Mouse (Mus musculus): Measurements from ENCODE around the gene Os9.
"Not testable (repeated sequence)": the region's sequence is repeated elsewhere in the genome, so short reads cannot be mapped to it uniquely, and the experiment has no call there.

Gene Os9

DNA sequence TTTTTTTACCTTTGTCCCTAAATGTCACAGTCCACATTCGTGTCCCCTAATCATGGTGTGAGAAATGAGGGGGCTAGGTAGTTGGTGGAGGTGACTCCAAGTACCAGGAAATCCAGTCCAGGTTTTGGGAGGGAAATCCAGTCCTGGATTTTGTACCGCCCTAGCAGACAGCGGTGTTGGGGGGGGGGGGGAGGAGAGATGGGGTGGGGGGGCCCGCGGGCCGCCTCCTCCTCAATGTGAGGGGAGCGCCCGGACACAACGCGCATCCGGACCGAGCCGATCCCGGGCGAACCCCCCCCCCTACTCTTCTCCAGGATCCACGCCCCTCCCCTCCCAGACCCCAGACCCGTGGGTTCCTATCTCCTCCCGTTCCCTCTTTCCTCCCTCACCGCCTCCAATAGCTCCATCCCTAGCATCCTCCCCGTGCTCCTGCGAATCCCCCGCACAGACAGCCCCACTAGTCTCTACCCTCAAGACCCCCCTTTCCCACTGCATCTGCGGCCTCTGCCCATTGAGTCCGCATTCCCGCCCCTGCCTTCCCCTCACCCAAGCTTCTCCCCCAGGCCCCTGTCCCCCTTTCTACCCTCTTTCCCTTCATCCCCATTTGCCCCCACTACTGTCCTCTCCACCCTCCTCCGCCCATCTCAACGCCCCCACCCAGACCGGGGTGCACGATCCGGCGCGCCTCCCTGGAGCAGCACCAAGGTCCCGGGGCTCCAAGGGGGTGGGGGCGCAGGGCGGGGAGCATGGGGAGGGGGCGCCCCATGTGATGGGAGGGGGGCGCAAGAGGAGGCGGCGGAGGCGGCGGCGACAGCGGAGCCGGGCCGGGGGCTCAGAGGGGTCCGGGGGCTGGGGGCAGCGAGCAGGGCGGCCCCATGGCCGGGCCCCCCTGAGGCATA lies 42.0 kb downstream of the Os9 start:
- DNase-seq: no peak

DNA sequence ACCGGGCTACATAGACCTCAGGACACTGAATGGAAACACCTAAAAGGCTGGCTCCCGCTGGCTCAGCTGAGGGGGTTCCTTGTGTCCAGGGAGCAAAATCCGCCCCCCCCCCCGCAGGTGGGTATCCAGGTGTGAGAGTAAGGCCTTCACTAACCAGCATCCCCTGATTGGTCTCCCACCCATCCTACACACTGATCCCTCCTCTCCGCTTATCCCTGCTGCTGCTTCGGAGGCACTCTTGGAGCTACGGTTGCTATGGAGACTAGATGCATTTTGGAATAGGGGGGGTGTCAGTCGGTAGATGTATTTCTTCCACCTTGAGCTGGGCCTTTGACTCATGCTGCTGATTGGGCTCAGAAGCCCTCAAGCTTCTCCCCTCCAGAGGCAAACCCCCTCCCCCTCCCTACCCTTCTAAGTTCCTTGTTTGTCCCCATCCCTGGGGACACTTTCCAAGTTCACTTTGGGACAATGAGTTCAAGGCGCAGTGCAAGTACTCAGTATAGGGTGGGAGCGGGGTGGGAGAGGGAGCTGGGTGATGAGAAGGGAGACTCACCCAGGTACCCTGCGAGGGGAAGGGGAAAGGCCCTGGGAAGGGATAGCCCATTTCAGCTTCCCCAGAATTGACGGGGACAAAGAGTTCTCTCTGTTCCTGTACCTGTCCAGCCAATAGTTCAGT lies 42.8 kb downstream of the Os9 start:
- no peak for DNase-seq

DNA sequence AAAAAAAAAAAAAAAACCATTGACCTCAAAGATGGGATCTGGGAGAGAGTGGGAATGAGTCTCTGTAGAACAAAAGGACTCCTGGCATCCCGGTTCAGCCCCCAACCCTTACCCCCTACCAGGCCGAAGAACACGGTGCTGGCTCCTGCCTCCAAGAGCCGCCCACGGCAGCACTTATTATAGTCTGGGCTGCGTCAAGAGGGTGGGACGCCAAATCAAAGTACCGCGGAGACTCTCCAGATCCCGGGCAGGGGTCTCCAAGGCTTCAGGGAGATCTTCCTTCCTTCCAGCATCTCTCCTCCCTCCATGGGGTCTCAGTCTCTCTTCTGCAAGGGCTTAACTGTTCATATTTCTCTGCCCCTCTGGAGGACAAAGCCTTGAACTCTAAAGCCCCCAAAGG lies 43.4 kb downstream of the Os9 start:
- DNase-seq: no peak

DNA sequence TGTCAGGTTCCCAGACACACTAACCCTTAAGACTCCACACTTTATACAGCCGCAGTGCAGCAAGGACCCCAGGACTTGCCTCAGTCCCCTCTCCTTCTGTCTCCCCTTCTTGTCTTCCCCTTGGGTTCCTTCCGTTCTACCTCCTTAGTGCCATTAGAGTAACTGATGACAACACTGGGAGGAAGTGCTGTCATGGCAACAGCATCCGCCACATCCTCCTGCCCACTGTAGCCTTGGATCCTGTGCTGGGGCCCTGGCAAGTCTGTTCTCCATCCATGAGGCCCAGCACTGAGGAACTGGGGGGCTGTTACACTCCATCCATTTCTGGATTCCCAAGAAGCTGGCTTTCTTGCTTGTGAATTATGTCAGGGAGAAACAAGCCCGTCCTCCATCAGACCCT lies 44.8 kb downstream of the Os9 start:
- no peak for DNase-seq

DNA sequence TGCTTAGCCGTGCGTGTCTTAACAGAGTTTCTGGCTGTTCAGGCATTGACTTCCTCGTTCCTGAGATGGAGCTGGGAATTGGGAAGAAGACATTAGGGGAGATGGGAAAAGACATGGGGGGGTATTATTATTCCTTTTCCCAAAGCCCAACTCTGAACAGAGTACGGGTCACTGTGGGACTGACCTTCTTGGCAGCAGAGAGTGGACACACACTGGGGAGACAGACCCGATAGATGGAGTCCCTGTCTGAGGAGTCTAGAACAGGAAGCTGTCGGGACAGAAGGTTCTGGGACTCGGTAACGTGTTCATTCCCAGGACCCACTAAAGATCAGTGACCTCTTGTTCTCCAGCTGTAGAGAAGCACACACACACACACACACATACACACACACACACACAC lies 45.3 kb downstream of the Os9 start:
- DNase-seq: no peak

DNA sequence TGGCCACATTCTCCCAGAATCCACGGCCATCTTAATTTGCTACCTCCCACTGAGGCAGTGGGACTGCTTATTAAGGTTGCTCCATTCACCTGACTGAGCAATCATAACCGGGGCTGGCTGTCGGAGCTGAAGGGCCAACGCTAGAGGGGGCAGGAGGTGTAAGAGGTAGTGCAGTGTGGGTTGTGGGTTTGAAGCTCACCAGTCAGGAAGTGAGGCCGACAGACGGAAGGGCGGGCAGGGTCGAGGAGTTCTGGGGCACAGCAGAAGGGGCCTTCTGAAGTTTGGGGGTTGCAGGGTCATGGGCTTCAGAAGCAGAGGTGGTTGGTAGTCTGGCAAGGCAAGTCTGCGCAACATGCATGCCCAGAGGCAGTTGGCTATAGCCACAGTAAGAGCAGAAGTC lies 45.9 kb downstream of the Os9 start, which contains the start of gene Agap2:
Gene Agap2, plus strand, starts transcription at position 205 of the 400 bp plus-strand sequence.
- no peak for DNase-seq

DNA sequence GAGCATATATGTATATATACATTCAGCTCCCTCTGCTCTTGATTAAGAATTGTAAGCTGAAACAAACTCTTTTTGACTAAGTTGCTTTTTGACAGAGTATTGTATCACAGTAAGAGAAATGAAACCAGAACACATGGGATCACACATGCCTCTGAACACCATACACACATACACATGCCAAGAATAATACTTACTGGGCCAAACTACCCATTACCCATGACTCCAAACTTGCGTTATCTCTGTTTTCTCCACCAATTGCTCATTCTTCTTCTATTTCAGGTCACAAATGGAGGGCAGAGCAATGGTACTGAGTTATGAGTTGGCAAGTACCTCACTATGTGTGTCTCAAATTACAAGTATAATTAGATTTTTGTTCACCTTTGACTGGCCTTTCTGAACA lies 47.0 kb downstream of the Os9 start:
- DNase-seq: no peak

DNA sequence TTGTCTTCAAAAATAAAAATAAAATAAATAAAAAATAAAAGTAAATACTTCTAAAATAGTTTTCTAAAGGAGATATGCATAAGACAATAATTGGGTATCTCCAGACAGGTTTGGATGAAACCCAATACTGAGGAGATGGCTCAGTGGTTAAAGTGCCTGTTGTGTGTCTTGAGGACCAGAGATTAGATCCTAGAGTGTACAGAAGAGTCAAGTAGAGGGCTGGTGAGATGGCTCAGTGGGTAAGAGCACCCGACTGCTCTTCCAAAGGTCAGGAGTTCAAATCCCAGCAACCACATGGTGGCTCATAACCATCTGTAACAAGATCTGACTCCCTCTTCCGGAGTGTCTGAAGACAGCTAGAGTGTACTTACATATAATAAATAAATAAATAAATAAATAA lies 48.0 kb downstream of the Os9 start:
- DNase-seq: not testable (repeated sequence)

DNA sequence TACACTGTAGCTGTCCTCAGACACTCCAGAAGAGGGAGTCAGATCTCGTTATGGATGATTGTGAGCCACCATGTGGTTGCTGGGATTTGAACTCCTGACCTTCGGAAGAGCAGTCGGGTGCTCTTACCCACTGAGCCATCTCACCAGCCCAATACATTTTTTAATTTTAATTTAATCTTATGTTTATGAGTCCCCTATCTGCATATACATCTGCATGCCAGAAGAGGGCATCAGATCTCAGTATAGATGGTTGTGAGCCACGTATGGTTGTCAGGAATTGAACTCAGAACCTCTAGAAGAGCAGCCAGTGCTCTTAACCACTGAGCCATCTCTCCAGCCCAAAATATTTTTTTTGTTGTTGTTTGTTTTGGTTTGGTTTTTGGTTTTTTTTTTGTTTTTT lies 48.7 kb downstream of the Os9 start:
- not testable (repeated sequence) for DNase-seq

DNA sequence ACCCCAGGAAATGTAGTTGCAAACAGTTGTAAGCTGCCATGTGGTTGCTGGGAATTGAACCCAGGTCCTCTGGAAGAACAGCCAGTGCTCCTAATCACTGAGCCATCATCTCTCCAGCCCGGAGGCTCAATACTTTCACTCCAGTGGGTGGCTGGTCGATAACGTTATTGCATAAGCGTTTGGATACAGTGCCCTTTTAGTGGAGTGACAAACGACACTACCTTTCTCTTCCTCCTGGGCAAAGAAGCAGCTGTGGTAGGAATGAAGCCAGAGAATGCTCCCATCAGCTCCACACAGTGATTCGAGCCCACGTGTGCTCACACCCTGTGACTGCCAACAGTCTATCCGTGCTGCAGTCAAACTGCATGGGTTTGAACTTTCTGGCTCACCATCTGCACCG lies 49.7 kb downstream of the Os9 start:
- no peak for DNase-seq

DNA sequence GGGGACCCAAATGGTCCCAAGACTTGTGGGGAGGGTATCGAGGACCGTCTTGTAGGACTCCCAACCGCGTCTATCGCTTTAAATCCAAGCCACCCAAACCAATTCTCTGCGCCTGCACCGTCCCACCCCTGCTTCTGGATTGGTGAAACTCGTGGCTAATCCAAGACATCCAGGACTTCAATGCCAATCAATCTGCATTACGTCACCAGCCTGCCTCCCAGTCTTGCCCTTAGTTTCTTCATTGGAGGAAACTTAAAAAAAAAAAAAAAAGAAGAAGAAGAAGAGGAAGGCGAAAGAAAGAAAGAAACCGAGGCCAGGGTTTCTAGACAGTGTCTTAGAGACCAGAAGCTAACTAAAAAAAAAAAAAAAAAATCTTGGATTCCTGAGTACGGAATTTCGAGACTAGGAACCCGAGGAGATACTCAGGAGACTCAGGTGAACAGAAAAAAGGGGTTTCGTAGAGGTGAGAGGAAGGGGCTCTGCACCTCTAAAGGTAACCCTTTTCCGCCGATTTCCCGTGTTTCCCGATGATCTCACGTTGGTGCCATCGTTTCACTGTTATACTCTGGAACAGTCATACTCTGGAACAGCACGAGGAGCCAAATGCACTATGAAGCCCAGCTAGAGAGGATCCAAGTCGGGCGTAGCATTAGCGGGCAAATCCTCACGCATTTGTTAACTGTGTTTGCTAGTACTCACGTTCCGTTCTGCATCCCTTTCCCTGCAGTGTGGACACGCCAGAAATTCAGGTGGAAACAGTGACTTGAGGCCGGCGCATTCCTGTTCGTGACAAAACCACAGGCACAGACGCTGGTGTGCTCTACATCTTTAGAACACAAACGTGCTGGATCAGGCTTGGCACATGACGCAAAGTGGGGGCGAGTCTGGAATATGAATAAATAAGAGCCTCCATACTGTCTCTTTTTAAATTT lies 50.5 kb downstream of the Os9 start, which contains the start of gene Tspan31:
Gene Tspan31, minus strand, starts transcription at position 75 of the 932 bp plus-strand sequence.
- peak; percentile 89 for DNase-seq

DNA sequence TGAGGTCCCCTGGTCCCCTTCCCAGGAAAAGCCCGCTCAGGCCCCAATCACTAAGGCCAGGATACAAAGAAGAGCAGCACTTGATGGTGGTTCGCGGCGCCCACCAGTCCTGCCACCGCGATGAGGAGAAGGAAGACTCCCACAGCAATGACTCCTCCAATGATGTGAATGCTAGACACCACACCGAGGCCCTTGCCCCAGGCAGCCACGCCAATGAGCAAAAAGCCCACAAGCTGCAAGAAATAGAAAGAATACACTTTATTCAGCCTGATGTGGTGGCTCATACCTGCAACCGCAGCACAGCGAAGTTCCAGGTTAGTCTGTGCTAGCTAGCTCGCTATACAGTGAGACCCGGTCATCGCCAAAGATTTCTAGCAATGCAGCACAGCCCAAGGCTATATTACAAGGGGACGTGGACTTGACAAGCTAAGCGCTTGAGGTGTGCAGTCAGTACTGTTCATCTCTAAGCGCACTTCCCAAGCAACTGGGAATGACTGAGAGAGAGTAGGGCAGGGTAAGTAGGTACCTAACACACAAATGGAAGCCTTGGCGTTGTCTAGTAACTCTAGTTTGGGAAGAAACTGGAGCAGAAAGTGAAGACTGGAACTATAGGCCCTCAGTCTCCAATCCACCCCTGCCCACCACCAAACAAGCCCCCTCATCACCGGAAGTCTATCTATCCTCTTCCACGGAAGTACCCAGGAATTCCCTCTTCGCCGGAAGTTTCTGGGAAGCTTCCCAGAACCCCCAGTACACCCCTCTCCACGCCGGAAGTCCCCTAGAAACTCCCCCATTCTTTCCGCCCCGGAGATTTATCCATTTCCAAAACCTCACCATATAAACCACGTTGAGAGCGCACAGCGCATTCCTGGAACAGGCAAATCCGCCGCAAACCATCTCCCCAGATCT lies 51.4 kb downstream of the Os9 start:
- no peak for DNase-seq

DNA sequence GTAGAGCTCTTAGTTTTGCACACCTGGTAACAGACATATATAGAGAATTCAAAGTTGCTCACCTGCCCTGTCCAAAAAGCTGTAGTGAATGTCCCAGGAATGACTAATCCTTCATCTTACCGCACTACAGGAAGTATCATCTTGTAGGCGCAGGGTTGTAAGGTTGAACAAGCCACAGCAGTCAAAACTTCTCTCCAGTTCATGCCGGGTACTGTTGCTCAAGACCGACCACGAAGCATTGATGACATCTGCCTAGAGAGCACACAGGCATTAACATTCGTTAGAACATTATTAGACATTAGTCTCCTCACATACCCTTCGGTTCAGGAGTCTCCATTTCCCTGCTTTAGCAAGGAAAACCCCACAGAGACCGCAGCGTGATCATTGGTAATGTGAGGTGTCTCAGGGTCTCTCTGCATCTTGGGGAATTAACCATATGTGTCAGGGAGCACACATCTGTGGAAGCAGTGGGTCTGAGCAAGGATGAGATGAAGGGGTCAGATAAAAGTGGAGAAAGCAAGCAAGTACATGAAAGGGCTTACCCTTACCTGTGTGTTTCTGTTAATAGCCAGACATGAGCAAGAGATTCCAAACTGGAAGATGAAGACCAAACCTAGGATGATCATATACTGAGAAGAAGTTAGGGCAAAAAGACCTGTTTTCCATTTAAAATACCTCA lies 52.4 kb downstream of the Os9 start:
- DNase-seq: no peak

DNA sequence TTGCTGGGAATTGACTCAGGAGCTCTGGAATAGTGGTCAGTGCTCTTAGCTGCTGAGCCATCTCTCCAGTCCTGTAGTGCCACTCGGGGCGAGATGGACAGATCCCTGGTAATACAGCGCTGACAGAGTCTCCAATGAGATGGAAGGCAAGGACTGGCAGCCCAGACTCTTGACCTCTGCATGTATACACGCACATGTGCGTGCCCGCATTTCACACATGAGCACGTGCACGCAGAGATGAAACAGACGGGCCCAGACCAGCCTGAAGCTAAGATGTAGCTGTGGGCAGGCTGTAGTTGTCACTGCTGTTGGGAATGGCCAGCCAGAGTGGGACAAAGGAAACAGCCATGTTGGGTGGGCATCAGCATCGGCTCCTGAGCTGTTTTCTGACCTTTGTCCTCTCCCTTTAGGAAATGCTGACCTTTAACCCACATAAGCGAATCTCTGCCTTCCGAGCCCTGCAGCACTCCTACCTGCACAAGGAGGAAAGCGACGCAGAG lies 54.4 kb downstream of the Os9 start:
- no peak for DNase-seq

DNA sequence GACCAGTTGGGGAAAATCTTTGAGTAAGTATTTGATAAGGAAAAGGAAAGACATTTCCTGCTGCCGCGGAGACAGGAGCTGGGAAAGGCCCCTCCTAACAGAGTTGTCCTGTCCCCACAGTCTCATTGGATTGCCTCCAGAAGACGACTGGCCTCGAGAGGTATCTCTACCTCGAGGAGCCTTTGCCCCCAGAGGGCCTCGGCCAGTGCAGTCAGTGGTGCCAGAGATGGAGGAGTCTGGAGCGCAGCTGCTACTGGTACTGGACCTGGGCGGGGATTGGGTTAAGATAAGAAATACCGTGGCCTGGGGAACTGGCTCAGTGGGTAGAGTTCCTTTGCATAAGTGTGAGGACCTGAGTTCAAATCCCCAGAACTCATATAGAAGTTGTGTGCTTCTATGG lies 55.0 kb downstream of the Os9 start:
- DNase-seq: no peak

DNA sequence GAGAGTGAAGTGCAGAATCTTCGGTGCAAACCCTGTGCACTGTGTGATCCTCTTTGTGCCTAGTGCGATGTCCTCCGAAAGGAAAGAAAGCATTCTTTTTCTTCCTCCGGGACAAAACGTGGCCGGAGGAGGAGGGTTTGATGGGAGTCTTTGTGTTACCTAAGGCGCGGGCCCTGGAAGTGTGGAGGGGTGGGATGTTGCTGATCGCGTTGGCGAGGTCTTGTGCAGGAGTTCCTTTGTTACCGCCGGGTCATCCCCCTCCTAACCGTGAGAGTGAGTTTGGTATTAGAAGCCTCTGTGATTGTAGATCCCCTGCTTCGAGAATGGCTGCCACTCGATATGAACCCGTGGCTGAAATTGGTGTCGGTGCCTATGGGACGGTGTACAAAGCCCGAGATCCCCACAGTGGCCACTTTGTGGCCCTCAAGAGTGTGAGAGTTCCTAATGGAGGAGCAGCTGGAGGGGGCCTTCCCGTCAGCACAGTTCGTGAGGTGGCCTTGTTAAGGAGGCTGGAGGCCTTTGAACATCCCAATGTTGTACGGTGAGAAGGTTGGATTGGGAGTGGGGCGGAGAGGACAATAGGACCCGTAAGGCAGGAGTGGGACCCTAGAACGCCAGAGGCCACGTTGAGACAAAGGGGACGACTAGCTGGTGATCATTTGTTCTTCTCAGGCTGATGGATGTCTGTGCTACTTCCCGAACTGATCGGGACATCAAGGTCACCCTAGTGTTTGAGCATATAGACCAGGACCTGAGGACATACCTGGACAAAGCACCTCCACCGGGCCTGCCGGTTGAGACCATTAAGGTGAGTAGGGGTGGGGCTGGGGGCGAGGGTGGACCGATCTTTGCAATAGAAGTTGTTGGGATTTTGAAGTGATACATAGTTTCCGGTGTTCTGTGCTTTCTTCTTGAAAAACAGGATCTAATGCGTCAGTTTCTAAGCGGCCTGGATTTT lies 56.7 kb downstream of the Os9 start:
- DNase-seq: no peak

DNA sequence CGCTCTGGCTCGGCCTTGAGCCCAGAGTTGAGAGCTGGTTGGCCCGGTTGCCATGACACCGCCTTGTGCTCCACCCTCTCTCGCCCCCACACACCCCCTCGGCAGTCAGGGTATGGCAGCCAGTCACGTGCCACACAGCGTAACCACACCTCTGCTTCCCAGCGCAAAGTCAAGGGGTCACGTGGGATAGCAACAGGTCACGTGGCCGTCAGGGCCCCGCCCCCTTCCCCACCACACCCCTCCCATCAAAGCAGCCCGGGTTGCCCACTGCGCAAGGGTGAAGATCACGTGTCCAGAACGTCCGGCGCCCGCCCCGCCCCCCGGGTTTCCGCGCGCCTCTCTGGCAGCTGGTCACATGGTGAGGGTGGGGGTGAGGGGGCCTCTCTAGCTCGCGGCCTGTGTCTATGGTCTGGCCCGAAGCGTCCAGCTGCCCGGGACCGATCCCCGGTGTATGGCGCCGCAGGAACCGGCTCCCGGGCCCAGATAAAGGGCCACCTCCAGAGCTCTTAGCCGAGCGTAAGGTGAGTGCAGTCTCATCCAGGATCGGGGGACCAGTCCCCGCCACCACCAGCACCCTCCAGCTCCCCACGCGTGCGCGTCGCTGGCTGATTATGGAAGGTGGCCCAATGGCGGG lies 57.6 kb downstream of the Os9 start, which contains the start of gene Cdk4:
Gene Cdk4, plus strand, starts transcription at position 296 of the 634 bp plus-strand sequence.
- DNase-seq: peak; percentile 99

DNA sequence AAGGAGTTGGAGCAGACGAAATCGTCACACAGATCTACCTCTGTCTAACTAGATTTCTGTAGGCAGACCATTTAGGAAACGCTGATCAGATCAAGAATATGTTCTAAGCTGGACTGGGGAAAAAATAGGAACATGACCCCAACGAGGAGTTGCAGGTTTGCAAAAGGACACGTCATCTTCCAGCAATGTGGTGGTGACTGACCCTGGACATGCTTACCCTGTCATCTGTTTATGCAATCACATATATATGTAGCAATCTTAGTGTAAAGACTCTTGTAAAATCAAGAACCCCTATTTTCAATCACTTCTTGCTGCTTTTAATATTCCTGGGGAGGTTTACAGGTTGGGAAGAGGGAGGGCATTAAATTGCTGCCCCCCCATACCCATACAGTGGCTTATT lies 58.4 kb downstream of the Os9 start:
- DNase-seq: no peak

DNA sequence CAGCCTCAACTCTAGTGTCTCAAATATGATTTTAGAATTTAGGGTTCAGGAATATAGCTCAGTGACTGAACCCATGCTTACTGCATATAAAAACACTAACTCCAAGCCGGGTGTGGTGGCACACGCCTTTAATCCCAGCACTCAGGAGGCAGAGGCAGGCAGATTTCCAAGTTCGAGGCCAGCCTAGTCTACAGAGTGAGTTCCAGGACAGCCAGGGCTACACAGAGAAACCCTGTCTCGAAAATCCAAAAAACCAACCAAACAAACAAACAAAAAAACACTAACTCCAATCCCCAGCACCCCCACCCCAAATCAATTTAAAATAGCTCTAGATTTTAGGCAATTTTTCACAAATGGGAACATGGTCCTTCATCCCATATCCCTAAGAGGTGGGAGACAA lies 58.8 kb downstream of the Os9 start:
- DNase-seq: not testable (repeated sequence)

Data from cerebellum, adult 11 months (tissue).